Mouse (Mus musculus) liver, embryonic 13.5 days (tissue): ENCODE measurements at regions not wholly inside any gene's neighbourhood (a gene's known extent, or its start where the extent isn't known, plus 50 kb on each side); places are given as distances from the start of the nearest gene placed in this dataset.

Experiments
- ATAC-seq: fragments of 200-750 bp; cut with Nextera tagmentation; 2 replicates; pipeline ENCODE4 v1.8.0; 2017; ENCODE audit warnings: low read depth, mild to moderate bottlenecking, moderate number of reproducible peaks, moderate library complexity
- DNase-seq: peaks from one replicate; pipeline ENCODE4 v3.0.0; 2022
- H3K27ac ChIP-seq: fragments of 300-500 bp; sonication (generic); 2 replicates; pipeline ENCODE4 v1.5.1; 2015; ENCODE audit warnings: moderate library complexity, mild to moderate bottlenecking, inconsistent platforms
- H3K27me3 ChIP-seq: fragments of 300-500 bp; sonication (generic); 2 replicates; pipeline ENCODE4 v1.6.1; 2015; ENCODE audit warnings: mild to moderate bottlenecking, inconsistent platforms
- H3K36me3 ChIP-seq: fragments of 300-500 bp; sonication (generic); 2 replicates; pipeline ENCODE4 v1.6.1; 2015; ENCODE audit warnings: mild to moderate bottlenecking, inconsistent platforms
- H3K4me1 ChIP-seq: fragments of 300-500 bp; sonication (generic); replicated peaks from 2 replicates; pipeline ENCODE4 v1.6.1; 2015; ENCODE audit warnings: inconsistent platforms
- H3K4me2 ChIP-seq: fragments of 300-500 bp; sonication (generic); 2 replicates; pipeline ENCODE4 v1.6.1; 2015; ENCODE audit warnings: inconsistent platforms, mild to moderate bottlenecking, moderate library complexity
- H3K4me3 ChIP-seq: fragments of 300-500 bp; sonication (generic); replicated peaks from 2 replicates; pipeline ENCODE4 v1.5.1; 2015; ENCODE audit warnings: mild to moderate bottlenecking, inconsistent platforms
- H3K9ac ChIP-seq: fragments of 300-500 bp; sonication (generic); 2 replicates; pipeline ENCODE4 v1.6.1; 2015; ENCODE audit warnings: mild to moderate bottlenecking, inconsistent platforms
- H3K9me3 ChIP-seq: fragments of 300-500 bp; sonication (generic); replicated peaks from 2 replicates; pipeline ENCODE4 v1.6.1; 2016; ENCODE audit warnings: inconsistent platforms
- WGBS: fragments of 180-500 bp; shearing (Covaris S2); methylation state at CpG from one replicate; pipeline ENCODE4 v1.1.7; 2015; ENCODE audit not compliant: insufficient replicate concordance; 5-methylcytosine and 5-hydroxymethylcytosine counted together

DNA sequence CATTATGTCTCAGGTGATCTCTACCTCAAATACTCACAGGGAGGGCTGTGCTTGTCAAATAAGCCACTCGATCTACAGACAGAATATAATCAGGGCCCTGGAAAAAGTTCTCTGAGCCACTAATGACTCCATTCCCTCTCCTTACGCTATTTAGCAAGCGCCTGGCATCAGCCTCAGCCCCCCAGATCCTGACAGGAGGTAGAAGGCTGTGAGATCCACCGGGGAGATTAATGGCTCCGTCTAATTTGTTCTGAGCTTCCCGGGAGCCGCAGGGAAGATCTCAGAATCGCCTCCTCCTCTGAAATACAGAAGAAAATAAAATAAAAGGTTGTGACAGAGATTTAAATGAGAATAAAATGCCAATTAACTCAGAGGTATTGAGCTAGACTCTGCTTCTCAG is 189.4 kb downstream of the Tle3 start:
- Histone ChIP-seq H3K4me3 (no peak overlapping the region), H3K27ac (no peak overlapping the region), H3K36me3 (no peaks in the 10 kb centered on the region), H3K27me3 (0 out of 2 replicates have a peak, but pooled peaks cover 9% of the 10 kb centered on the region), H3K9me3 (no peaks in the 10 kb centered on the region), H3K9ac (no peak overlapping the region), H3K4me2 (no peak overlapping the region), H3K4me1 (no peaks in the 10 kb centered on the region)
- ATAC-seq: no peak
- DNase-seq: no peak
- WGBS: 39% methylated on average over 8 of the region's 8 CpGs

GRCm38 (mm10) chr9:61558621-61559020 is 186.5 kb downstream of the Tle3 start:
- Histone ChIP-seq H3K4me2 (no peak overlapping the region), H3K27ac (no peak overlapping the region), H3K4me1 (no peaks in the 10 kb centered on the region), H3K27me3 (0 out of 2 replicates have a peak, but pooled peaks cover 9% of the 10 kb centered on the region), H3K9me3 (no peaks in the 10 kb centered on the region), H3K9ac (no peak overlapping the region), H3K36me3 (no peaks in the 10 kb centered on the region), H3K4me3 (no peak overlapping the region)
- 66% methylated on average over 10 of the region's 10 CpGs for WGBS
- no peak for ATAC-seq
- no peak for DNase-seq

DNA sequence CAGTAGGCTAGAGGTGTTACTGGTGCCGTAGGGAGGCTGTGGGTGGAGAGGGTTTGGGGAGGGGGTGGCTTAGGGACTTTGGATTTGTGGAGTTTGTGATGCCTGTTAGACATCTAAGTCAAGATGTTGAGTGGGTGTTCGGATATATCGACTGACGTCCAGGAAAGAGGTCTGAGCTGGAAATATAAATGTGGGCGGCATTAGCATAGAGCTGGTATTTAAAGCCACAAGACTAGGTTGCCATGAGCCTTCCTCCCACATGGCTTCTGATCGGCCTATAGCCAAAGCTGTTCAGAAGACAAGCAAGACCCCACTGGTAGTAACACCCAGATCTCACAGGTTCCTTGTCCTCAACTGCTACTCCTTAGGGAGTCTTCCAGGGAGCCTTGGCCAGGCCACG is 184.9 kb downstream of the Tle3 start:
- 0 out of 2 replicates have a peak, but pooled peaks cover 9% of the 10 kb centered on the region for H3K27me3 ChIP-seq
- no peaks in the 10 kb centered on the region for H3K4me1 ChIP-seq
- no peak for DNase-seq
- H3K36me3 ChIP-seq: no peaks in the 10 kb centered on the region
- H3K9ac ChIP-seq: no peak overlapping the region
- no peak for ATAC-seq
- H3K4me2 ChIP-seq: no peak overlapping the region
- H3K9me3 ChIP-seq: no peaks in the 10 kb centered on the region
- 73% methylated on average over 7 of the region's 7 CpGs for WGBS
- no peak overlapping the region for H3K4me3 ChIP-seq
- H3K27ac ChIP-seq: no peak overlapping the region

DNA sequence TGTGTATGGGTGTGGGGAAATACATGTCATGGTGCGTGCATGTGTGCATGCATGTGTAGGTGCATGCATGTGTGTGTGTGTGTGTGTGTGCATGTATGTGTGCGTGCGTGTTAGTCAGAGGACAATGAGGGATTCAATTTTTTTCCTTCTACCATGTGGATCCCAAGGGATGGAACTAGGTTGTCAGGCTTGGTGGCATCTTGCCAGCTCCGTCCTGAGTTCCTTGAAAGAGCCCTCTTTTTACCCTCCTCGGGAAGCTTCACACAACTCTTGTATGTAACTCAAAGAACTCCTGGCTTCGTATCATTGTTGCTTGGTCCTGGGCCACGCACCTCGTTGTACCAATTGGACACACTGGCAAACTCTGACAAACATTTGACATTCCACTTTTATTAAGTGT is 183.0 kb downstream of the Tle3 start:
- H3K4me3 ChIP-seq: no peak overlapping the region
- no peak overlapping the region for H3K9ac ChIP-seq
- no peak overlapping the region for H3K27ac ChIP-seq
- no peaks in the 10 kb centered on the region for H3K9me3 ChIP-seq
- H3K4me2 ChIP-seq: no peak overlapping the region
- WGBS: 74% methylated on average over 8 of the region's 8 CpGs
- no peaks in the 10 kb centered on the region for H3K4me1 ChIP-seq
- no peak for DNase-seq
- no peaks in the 10 kb centered on the region for H3K27me3 ChIP-seq
- no peak for ATAC-seq
- H3K36me3 ChIP-seq: no peaks in the 10 kb centered on the region

DNA sequence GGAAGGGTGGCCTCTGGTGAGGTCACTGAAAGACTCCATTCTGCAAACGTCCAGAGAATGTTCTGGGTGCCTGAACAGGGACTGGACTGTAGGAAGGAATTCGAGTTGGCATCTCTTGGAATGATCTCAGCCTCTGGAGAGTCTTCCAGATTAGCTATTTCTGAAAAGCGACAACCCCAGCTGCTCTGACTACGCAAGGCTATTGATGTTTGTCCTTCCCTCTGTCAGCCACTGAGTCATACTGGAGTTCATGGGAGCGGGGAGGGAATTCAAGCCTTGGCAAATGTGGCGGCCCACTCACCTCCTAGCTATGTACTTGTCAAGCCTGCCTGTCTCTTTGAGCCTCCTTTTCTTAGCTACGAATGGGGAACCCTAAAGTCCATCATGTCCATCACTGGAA is 182.4 kb downstream of the Tle3 start:
- Histone ChIP-seq H3K27me3 (no peaks in the 10 kb centered on the region), H3K9me3 (no peaks in the 10 kb centered on the region), H3K4me1 (no peaks in the 10 kb centered on the region), H3K4me3 (no peak overlapping the region), H3K27ac (no peak overlapping the region), H3K4me2 (no peak overlapping the region), H3K36me3 (no peaks in the 10 kb centered on the region), H3K9ac (no peak overlapping the region)
- DNase-seq (no peak), ATAC-seq (no peak)
- WGBS: 58% methylated on average over 7 of the region's 7 CpGs

DNA sequence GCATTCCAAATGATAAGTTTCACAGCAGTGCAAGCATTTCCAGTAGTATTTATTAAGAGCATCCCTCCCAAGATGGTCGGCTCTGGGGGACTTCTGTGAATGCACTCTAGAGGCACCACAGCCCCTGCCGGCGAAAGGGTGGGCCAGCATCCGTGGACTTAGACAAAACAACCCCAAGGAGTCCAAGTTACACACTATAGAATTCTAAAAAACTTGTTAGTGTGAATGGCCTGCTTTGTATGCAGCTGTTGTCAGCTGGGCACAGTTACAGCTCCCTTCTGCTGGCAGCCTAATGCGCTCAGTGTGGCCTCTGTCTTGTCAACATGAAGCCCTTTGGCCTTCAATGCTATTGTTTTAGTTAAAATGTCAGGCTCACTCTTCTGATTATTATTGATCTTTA is 181.5 kb downstream of the Tle3 start:
- no peak for DNase-seq
- ATAC-seq: no peak
- H3K4me1 ChIP-seq: no peaks in the 10 kb centered on the region
- no peak overlapping the region for H3K9ac ChIP-seq
- no peaks in the 10 kb centered on the region for H3K27me3 ChIP-seq
- 64% methylated on average over 5 of the region's 5 CpGs for WGBS
- H3K9me3 ChIP-seq: no peaks in the 10 kb centered on the region
- no peak overlapping the region for H3K4me3 ChIP-seq
- H3K36me3 ChIP-seq: no peaks in the 10 kb centered on the region
- no peak overlapping the region for H3K27ac ChIP-seq
- H3K4me2 ChIP-seq: no peak overlapping the region

GRCm38 (mm10) chr9:61551361-61551760 is 179.2 kb downstream of the Tle3 start:
- Histone ChIP-seq H3K36me3 (no peaks in the 10 kb centered on the region), H3K27ac (no peak overlapping the region), H3K4me2 (no peak overlapping the region), H3K9me3 (no peaks in the 10 kb centered on the region), H3K4me1 (no peaks in the 10 kb centered on the region), H3K27me3 (no peaks in the 10 kb centered on the region), H3K4me3 (no peak overlapping the region), H3K9ac (no peak overlapping the region)
- ATAC-seq (no peak), DNase-seq (no peak)
- 56% methylated on average over 9 of the region's 9 CpGs for WGBS

DNA sequence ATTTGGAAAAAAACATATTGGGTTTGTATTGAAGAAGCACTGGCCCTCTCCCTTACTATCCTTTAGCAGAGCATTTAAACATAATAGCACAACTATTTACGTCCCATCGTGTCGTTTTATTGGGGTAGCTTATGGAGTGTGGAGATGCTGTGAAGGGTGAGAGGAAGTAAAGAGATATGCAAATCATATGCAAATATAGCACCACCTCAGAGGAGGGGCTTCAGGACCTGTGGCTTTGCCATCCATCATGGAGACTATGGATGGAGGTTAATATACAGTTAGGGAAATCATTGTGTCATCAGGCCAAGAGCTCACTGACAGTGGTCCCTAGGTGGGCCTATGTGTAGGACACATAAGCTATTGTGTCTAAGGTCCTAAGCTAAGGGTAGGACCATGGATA is 178.2 kb downstream of the Tle3 start:
- Histone ChIP-seq H3K4me1 (no peaks in the 10 kb centered on the region), H3K4me3 (no peak overlapping the region), H3K27ac (no peak overlapping the region), H3K9me3 (no peaks in the 10 kb centered on the region), H3K9ac (no peak overlapping the region), H3K27me3 (no peaks in the 10 kb centered on the region), H3K4me2 (no peak overlapping the region), H3K36me3 (no peaks in the 10 kb centered on the region)
- no peak for ATAC-seq
- WGBS: 66% methylated on average over 3 of the region's 3 CpGs
- no peak for DNase-seq

DNA sequence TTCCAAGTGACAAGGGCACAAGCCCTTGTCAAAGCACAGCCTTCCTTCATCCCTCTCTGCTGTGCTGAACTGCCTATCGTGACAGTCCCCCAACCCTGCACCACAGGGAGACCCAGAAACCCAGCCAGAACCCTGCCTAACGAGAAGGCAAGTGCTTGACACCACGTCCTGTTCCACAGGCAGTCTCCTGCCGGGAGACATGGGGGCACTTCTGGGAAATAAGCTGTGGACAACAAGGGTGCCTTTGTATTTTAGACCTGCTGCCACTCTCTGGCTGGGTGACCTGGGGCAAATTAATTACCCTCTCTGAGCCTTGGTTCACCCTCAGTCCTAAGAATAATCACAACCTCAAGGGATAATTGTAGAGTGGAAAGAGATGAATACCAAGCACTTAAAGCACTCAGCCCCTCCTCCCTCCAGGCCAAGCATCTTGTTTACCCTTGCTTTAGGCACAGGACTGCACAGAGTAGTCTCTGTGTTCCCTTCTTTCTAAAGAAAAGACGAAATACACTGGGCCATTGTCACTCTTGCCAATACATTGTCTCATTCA is 177.6 kb downstream of the Tle3 start:
- no peak overlapping the region for H3K9ac ChIP-seq
- no peaks in the 10 kb centered on the region for H3K4me1 ChIP-seq
- no peaks in the 10 kb centered on the region for H3K36me3 ChIP-seq
- no peaks in the 10 kb centered on the region for H3K9me3 ChIP-seq
- H3K27ac ChIP-seq: no peak overlapping the region
- no peak for DNase-seq
- H3K27me3 ChIP-seq: no peaks in the 10 kb centered on the region
- no peak overlapping the region for H3K4me2 ChIP-seq
- no peak overlapping the region for H3K4me3 ChIP-seq
- no peak for ATAC-seq
- WGBS: 39% methylated on average over 5 of the region's 5 CpGs

DNA sequence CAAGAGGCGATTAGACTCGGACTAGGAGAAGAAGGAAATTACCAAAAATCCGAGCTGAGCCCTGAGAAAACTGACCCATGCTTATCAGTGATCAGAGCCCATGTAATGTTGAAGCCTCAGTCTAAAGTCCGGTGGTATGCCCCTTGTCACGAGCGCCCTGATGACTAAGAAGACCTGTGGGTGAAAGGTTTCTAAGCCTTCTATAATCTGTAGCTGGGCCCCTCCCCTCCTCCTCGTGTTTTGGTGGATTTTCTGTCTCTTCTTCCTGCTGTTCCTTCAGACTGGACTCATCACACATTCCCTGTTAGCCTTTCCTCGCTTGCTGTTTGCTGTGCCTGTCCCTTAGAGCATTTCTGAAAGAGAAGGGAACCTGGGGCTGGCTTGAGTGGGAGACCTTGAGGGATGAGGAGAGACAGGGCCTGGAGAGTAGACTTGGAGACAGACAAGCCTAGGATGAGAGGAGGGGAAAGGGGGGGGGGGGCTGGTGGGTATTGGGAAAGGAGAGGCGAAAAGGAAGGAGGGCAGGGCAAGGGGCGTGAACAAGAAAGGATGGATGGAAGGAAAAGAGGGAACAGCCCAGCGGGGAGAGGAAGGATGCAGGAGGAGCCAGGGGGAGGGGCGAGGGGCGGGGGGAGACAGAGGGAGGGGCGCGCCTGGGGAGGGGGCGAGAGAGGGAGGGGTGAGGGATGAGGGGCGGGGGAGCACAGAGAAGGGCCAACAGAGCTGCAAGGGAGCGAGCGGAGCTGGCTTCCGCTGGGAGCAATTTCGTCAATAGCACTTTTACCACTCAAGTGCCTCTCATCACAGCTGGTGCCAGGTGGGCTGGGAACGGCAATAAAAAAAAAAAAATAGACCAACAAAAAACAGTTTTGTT is 165.4 kb downstream of the Tle3 start:
- Histone ChIP-seq H3K9me3 (0 out of 2 replicates have a peak, but pooled peaks cover 2% of the 10 kb centered on the region), H3K4me3 (no peak overlapping the region), H3K4me1 (no peaks in the 10 kb centered on the region), H3K36me3 (no peaks in the 10 kb centered on the region), H3K27ac (no peak overlapping the region), H3K27me3 (no peaks in the 10 kb centered on the region), H3K9ac (no peak overlapping the region), H3K4me2 (no peak overlapping the region)
- no peak for ATAC-seq
- DNase-seq: no peak
- WGBS: 22% methylated on average over 16 of the region's 22 CpGs

DNA sequence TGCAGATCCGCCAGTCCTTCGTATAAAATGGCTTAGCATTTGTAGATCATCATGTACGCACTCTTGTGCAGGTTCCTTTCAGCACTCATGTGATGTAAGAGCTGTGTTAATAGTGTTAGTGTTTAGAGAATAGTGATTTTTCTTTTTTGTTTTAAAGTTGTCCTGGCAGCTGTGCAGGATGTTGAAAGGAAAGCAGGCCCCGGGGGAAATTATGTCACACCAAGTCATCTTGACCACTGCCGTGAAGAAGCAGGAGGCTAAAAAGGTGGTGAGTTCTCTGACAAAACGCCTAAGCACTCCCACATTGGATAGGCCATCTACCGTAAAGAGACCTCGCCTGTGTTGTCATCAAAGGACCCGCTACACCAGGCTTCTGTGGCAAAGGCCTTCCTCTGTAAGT is 161.1 kb downstream of the Tle3 start:
- no peak for ATAC-seq
- Histone ChIP-seq H3K4me2 (no peak overlapping the region), H3K4me1 (no peaks in the 10 kb centered on the region)

More for the DNA sequence above, 161.1 kb downstream of the Tle3 start:
- WGBS: 61% methylated on average over 9 of the region's 9 CpGs
- H3K36me3 ChIP-seq: no peaks in the 10 kb centered on the region
- H3K27me3 ChIP-seq: no peaks in the 10 kb centered on the region
- DNase-seq: no peak
- no peak overlapping the region for H3K9ac ChIP-seq
- H3K4me3 ChIP-seq: no peak overlapping the region
- no peak overlapping the region for H3K27ac ChIP-seq
- H3K9me3 ChIP-seq: no peaks in the 10 kb centered on the region
